Mouse (Mus musculus) activated CD4-positive, CD25-positive, alpha-beta regulatory T cell, adult 9 weeks (primary cell): Measurements from ENCODE around the gene Gm9789. TPM values are rescaled to one million over a fixed set of nuclear protein-coding genes. Genes with fewer than 3 reads are reported as not detected.

ENCODE experiments used
- polyA plus RNA-seq: library from polyadenylated mRNA; unstranded; fragments of 100-300 nt; shearing (Covaris generic); gene quantifications from one replicate; pipeline ENCODE4 v1.2.1, GENCODE M21; 2017

Gm9789 gene
- not detected for polyA plus RNA-seq

DNA sequence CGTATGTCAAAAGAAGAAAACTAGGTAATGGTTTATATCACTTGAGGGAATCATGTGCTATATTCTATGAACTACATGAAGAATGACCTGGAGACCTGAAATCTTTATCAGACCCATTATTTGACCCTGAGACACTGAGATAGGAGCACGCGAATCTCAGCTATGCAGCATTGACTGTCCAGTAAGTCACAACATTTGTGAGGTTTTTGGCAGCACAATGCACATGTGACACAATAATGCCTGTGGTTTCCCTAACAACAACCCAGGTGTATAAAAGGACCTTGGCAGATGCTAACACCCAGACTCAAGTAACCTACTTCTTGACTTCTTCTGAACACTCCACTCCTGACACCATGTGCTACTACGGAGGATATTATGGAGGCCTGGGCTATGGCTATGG is at the start of gene Gm9789:
TSS of gene Gm9789 (plus strand) at position 301 of the 400 bp plus-strand sequence.

DNA sequence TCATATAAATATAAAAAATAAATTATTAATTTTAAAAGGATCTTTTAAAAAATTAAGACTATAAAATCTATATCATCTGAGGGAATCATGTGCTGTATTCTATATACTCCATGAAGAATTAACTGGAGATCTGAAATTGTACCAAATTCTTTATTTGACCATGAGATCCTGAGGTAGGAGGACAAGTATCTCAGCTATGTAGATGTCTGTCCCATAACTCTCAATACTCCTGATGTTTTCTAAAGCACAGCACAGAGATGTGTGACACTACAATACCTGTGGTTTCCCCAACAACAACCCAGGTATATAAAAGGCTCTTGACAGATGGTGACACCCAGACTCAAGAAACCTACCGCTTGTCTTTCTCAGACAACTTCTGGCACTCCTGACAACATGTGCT is 17.2 kb upstream of the Gm9789 start, which contains the start of gene Gm6358:
TSS of gene Gm6358 (plus strand) at position 301 of the 400 bp plus-strand sequence.

GRCm38 (mm10) chr16:89150786-89151185 is 7.0 kb upstream of the Gm9789 start, which contains the start of gene Gm10061:
Gene Gm10061 (plus strand): TSS chr16:89151086.

GRCm38 (mm10) chr16:89169190-89169589 is 11.4 kb downstream of the Gm9789 start, which contains the start of gene Gm7735:
Gene Gm7735 (plus strand): TSS chr16:89169490.

GRCm38 (mm10) chr16:89174435-89174834 is 16.7 kb downstream of the Gm9789 start, which contains the start of gene 1110057P08Rik:
Gene 1110057P08Rik (plus strand): TSS chr16:89174735.

GRCm38 (mm10) chr16:89205561-89205960 is 47.8 kb downstream of the Gm9789 start, which contains the start of gene Krtap20-2:
Gene Krtap20-2 (plus strand): TSS chr16:89205861.

Other genes starting within 250 kb of the Gm9789 start
- not detected for gene Krtap19-9b, start 225.7 kb upstream of the Gm9789 start, polyA plus RNA-seq
- not detected for gene Krtap16-3, start 195.1 kb upstream of the Gm9789 start, polyA plus RNA-seq
- not detected for gene Krtap22-2, start 147.2 kb upstream of the Gm9789 start, polyA plus RNA-seq
- gene Gm10229, start 142.7 kb upstream of the Gm9789 start, polyA plus RNA-seq = not detected
- gene Krtap6-1, start 126.3 kb upstream of the Gm9789 start, polyA plus RNA-seq = not detected
- gene Gm10228, start 116.5 kb upstream of the Gm9789 start, polyA plus RNA-seq = not detected
- not detected for gene Krtap6-5, start 110.1 kb upstream of the Gm9789 start, polyA plus RNA-seq
- gene 1110025L11Rik, start 94.0 kb upstream of the Gm9789 start, polyA plus RNA-seq = not detected
- not detected for gene Krtap6-3, start 73.9 kb upstream of the Gm9789 start, polyA plus RNA-seq
- not detected for gene Gm6358, start 17.1 kb upstream of the Gm9789 start, polyA plus RNA-seq
- gene Gm10061, start 6.9 kb upstream of the Gm9789 start, polyA plus RNA-seq = not detected
- gene Gm7735, start 11.5 kb downstream of the Gm9789 start, polyA plus RNA-seq = not detected
- not detected for gene 1110057P08Rik, start 16.8 kb downstream of the Gm9789 start, polyA plus RNA-seq
- not detected for gene Krtap20-2, start 47.9 kb downstream of the Gm9789 start, polyA plus RNA-seq
- gene Krtap21-1, start 245.9 kb downstream of the Gm9789 start, polyA plus RNA-seq = not detected